Mouse (Mus musculus): ENCODE data around the gene Rpl21.

Rpl21 gene

GRCm38 (mm10) chr5:146833673-146834201 is 1.0 kb downstream of the Rpl21 start:
- no peak for DNase-seq (ENCODE audit: low read depth, low spot score)

GRCm38 (mm10) chr5:146834959-146835358 is 2.3 kb downstream of the Rpl21 start:
- no peak for DNase-seq (ENCODE audit: low read depth, low spot score)

GRCm38 (mm10) chr5:146837967-146838720 is 5.5 kb downstream of the Rpl21 start:
- DNase-seq (ENCODE audit: low read depth, low spot score): no peak

GRCm38 (mm10) chr5:146838836-146839648 is 6.4 kb downstream of the Rpl21 start:
- no peak for DNase-seq (ENCODE audit: low read depth, low spot score)

GRCm38 (mm10) chr5:146839760-146840159 is 7.1 kb downstream of the Rpl21 start:
- no peak for DNase-seq (ENCODE audit: low read depth, low spot score)

- no peak for DNase-seq (ENCODE audit: low read depth, low spot score)
These were observed 7.7 kb downstream of the Rpl21 start for GRCm38 (mm10) chr5:146840422-146840821.

GRCm38 (mm10) chr5:146841301-146841700 is 8.6 kb downstream of the Rpl21 start:
- no peak for DNase-seq (ENCODE audit: low read depth, low spot score)

GRCm38 (mm10) chr5:146841996-146842395 is 9.3 kb downstream of the Rpl21 start:
- DNase-seq (ENCODE audit: low read depth, low spot score): no peak

GRCm38 (mm10) chr5:146844301-146844941 is 11.7 kb downstream of the Rpl21 start:
- DNase-seq (ENCODE audit: low read depth, low spot score): no peak

- no peak for DNase-seq (ENCODE audit: low read depth, low spot score)
These were observed 12.3 kb downstream of the Rpl21 start, which contains the start of gene Rasl11a for GRCm38 (mm10) chr5:146844945-146845365. Gene Rasl11a (plus strand): TSS chr5:146845071.

GRCm38 (mm10) chr5:146846489-146846888 is 13.8 kb downstream of the Rpl21 start:
- no peak for DNase-seq (ENCODE audit: low read depth, low spot score)

GRCm38 (mm10) chr5:146848936-146849582 is 16.4 kb downstream of the Rpl21 start:
- DNase-seq (ENCODE audit: low read depth, low spot score): no peak

GRCm38 (mm10) chr5:146856106-146856505 is 23.4 kb downstream of the Rpl21 start:
- DNase-seq (ENCODE audit: low read depth, low spot score): no peak

GRCm38 (mm10) chr5:146857620-146858019 is 24.9 kb downstream of the Rpl21 start:
- no peak for DNase-seq (ENCODE audit: low read depth, low spot score)

GRCm38 (mm10) chr5:146858772-146859171 is 26.1 kb downstream of the Rpl21 start:
- no peak for DNase-seq (ENCODE audit: low read depth, low spot score)

- DNase-seq (ENCODE audit: low read depth, low spot score): no peak
These were observed 26.6 kb downstream of the Rpl21 start for GRCm38 (mm10) chr5:146859246-146859645.

- no peak for DNase-seq (ENCODE audit: low read depth, low spot score)
These were observed 27.7 kb downstream of the Rpl21 start for GRCm38 (mm10) chr5:146860222-146860998.

- DNase-seq (ENCODE audit: low read depth, low spot score): no peak
These were observed 28.9 kb downstream of the Rpl21 start for GRCm38 (mm10) chr5:146861588-146861987.

- no peak for DNase-seq (ENCODE audit: low read depth, low spot score)
These were observed 32.8 kb downstream of the Rpl21 start for GRCm38 (mm10) chr5:146865511-146865910.

GRCm38 (mm10) chr5:146866277-146866676 is 33.6 kb downstream of the Rpl21 start:
- peak; percentile 28 for DNase-seq (ENCODE audit: low read depth, low spot score)

Data from c-Kit-negative CD71-positive TER-119-positive erythroid progenitor cells, embryonic 14.5 days (primary cell).